Mouse (Mus musculus): Measurements from ENCODE around the gene Adgrd1. TPM values are rescaled to one million over a fixed set of nuclear protein-coding genes. Genes with fewer than 3 reads are reported as not detected.

Adgrd1 gene
- polyA plus RNA-seq, 1 experiment: 0.48 TPM

DNA sequence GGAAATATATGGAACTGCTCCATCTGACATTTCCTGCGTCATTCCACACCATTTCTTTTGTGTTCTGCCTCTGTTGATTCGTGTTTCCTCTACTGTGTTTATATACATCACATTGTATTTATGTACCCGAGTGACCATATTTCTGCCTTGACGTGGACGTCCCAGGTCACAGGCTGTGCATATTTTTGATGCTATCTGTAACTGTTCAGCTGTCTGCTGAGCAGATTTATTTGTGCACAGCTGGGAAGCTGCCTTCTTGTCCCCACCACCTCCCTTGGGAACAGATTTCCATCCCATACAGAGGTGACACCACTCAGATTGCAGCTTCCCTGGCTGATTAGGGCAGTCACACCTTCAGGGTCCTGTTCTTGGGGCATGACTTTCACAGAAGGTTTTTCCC lies 72.5 kb downstream of the Adgrd1 start:
- Histone ChIP-seq H3K79me2 (ENCODE audit: control insufficient read depth, insufficient read depth) (no peaks in the 10 kb centered on the region), H3ac (ENCODE audit: control insufficient read depth, insufficient read length) (no peak overlapping the region), H3K4me2 (ENCODE audit: low read depth) (no peak overlapping the region), H3K36me3 (ENCODE audit: control insufficient read depth, insufficient read depth) (no peaks in the 10 kb centered on the region), H3K27me3 (ENCODE audit: control insufficient read depth, insufficient read depth, insufficient read length) (peaks cover 19% of the 10 kb centered on the region), H3K4me3 (no peak overlapping the region)
- no peak for TF ChIP-seq MAX (IDR thresholded peaks at IDR 0.05; ENCODE audit: low read depth)
- TF ChIP-seq USF1 (IDR thresholded peaks at IDR 0.05; ENCODE audit: low read depth): no peak
- TF ChIP-seq POLR2A (IDR thresholded peaks at IDR 0.05; ENCODE audit: insufficient read length, low read depth): no peak
- TF ChIP-seq CEBPB (IDR thresholded peaks at IDR 0.05; ENCODE audit: insufficient read depth, poor library complexity, severe bottlenecking): no peak
- TF ChIP-seq POLR2AphosphoS2 (IDR thresholded peaks at IDR 0.05; ENCODE audit: insufficient read length, low read depth): no peak
- TF ChIP-seq TCF12 (IDR thresholded peaks at IDR 0.05; ENCODE audit: insufficient read depth, poor library complexity, severe bottlenecking): no peak
- no peak for TF ChIP-seq MYOD1 (IDR thresholded peaks at IDR 0.05; ENCODE audit: control insufficient read depth in 1 of 3, insufficient read length in 2 of 3, low read depth in 2 of 3)
- no peak for TF ChIP-seq SRF (IDR thresholded peaks at IDR 0.05; ENCODE audit: control insufficient read depth, insufficient read length, low read depth)
- no peak for TF ChIP-seq TCF3 (IDR thresholded peaks at IDR 0.05; ENCODE audit: insufficient read length, low read depth)

DNA sequence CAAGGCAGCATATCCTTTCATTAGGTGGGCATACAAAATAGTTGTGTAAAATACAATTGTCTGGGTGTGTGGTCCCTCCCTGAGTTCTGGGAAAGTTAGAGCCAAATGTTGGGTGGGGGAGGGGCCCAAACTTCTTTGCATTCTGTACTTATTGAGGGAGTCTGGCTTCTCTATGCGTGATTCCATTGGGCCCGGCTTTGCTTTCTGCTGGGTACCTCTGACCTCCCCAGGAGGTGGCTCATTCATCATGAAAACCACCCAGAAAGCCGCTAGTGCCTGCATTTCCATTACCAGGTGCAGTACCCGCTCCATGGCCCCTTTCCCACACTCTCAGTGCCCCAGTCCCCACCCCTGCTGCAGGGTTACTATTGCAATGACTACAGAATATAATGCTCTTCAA lies 73.0 kb downstream of the Adgrd1 start:
- H3K79me2 ChIP-seq (ENCODE audit: control insufficient read depth, insufficient read depth): no peaks in the 10 kb centered on the region
- no peak overlapping the region for H3ac ChIP-seq (ENCODE audit: control insufficient read depth, insufficient read length)
- H3K4me2 ChIP-seq (ENCODE audit: low read depth): no peak overlapping the region
- TF ChIP-seq MYOD1 (IDR thresholded peaks at IDR 0.05; ENCODE audit: control insufficient read depth in 1 of 3, insufficient read length in 2 of 3, low read depth in 2 of 3): no peak
- no peaks in the 10 kb centered on the region for H3K36me3 ChIP-seq (ENCODE audit: control insufficient read depth, insufficient read depth)
- peaks cover 19% of the 10 kb centered on the region for H3K27me3 ChIP-seq (ENCODE audit: control insufficient read depth, insufficient read depth, insufficient read length)
- no peak overlapping the region for H3K4me3 ChIP-seq

DNA sequence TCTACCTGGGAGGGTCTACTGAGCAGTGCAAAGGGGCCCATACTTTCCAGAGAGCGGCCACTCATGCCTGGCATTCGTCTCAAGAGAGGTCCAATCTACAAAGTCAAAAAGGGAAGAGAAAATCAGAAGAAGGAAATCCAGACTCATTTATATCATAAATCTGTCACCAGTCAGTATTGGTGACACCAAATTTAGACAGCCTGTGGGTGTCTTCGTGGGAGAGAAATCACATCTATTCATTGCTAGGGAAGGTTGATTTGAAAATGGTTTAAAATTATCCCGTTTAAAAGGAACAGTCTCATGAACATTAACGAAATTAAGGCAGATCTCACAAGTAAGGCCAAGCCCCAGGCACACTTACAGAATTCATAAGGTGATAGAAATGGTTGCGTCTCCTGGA lies 76.0 kb downstream of the Adgrd1 start:
- peaks cover 13% of the 10 kb centered on the region for H3K27me3 ChIP-seq (ENCODE audit: control insufficient read depth, insufficient read depth, insufficient read length)
- H3K79me2 ChIP-seq (ENCODE audit: control insufficient read depth, insufficient read depth): no peaks in the 10 kb centered on the region
- TF ChIP-seq TCF12 (IDR thresholded peaks at IDR 0.05; ENCODE audit: insufficient read depth, poor library complexity, severe bottlenecking) (no peak), MYOD1 (IDR thresholded peaks at IDR 0.05; ENCODE audit: control insufficient read depth in 1 of 3, insufficient read length in 2 of 3, low read depth in 2 of 3) (no peak), TCF3 (IDR thresholded peaks at IDR 0.05; ENCODE audit: insufficient read length, low read depth) (no peak), POLR2AphosphoS2 (IDR thresholded peaks at IDR 0.05; ENCODE audit: insufficient read length, low read depth) (no peak), CEBPB (IDR thresholded peaks at IDR 0.05; ENCODE audit: insufficient read depth, poor library complexity, severe bottlenecking) (no peak), REST (IDR thresholded peaks at IDR 0.05; ENCODE audit: insufficient read depth, insufficient read length) (no peak), USF1 (IDR thresholded peaks at IDR 0.05; ENCODE audit: low read depth) (no peak), MAX (IDR thresholded peaks at IDR 0.05; ENCODE audit: low read depth) (no peak)
- no peak overlapping the region for H3K4me2 ChIP-seq (ENCODE audit: low read depth)
- no peak overlapping the region for H3K4me3 ChIP-seq
- H3ac ChIP-seq (ENCODE audit: control insufficient read depth, insufficient read length): no peak overlapping the region
- no peaks in the 10 kb centered on the region for H3K36me3 ChIP-seq (ENCODE audit: control insufficient read depth, insufficient read depth)

DNA sequence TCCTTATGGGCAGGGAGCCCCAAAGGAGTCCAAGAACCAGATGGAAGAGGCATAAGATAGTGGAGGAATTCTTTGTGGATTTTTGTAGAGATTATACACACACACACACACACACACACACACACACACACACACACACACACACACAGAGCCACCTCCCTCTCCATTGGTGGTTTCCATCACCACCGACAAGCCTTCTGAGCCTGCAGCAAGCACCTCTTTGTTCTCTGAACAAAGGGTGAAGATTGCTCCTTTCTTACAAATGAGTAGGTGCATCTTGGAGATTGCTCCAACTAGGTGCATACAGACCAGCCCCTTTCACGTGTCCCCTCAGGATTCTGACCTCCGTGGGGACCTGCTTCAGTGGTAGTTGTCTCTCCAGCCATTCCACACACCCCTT lies 79.4 kb downstream of the Adgrd1 start:
- TF ChIP-seq REST (IDR thresholded peaks at IDR 0.05; ENCODE audit: insufficient read depth, insufficient read length) (no peak), CEBPB (IDR thresholded peaks at IDR 0.05; ENCODE audit: insufficient read depth, poor library complexity, severe bottlenecking) (no peak), SRF (IDR thresholded peaks at IDR 0.05; ENCODE audit: control insufficient read depth, insufficient read length, low read depth) (no peak)
- Histone ChIP-seq H3ac (ENCODE audit: control insufficient read depth, insufficient read length) (no peak overlapping the region), H3K79me2 (ENCODE audit: control insufficient read depth, insufficient read depth) (no peaks in the 10 kb centered on the region), H3K27me3 (ENCODE audit: control insufficient read depth, insufficient read depth, insufficient read length) (peaks cover 13% of the 10 kb centered on the region), H3K4me3 (no peak overlapping the region), H3K4me2 (ENCODE audit: low read depth) (no peak overlapping the region), H3K36me3 (ENCODE audit: control insufficient read depth, insufficient read depth) (no peaks in the 10 kb centered on the region)

DNA sequence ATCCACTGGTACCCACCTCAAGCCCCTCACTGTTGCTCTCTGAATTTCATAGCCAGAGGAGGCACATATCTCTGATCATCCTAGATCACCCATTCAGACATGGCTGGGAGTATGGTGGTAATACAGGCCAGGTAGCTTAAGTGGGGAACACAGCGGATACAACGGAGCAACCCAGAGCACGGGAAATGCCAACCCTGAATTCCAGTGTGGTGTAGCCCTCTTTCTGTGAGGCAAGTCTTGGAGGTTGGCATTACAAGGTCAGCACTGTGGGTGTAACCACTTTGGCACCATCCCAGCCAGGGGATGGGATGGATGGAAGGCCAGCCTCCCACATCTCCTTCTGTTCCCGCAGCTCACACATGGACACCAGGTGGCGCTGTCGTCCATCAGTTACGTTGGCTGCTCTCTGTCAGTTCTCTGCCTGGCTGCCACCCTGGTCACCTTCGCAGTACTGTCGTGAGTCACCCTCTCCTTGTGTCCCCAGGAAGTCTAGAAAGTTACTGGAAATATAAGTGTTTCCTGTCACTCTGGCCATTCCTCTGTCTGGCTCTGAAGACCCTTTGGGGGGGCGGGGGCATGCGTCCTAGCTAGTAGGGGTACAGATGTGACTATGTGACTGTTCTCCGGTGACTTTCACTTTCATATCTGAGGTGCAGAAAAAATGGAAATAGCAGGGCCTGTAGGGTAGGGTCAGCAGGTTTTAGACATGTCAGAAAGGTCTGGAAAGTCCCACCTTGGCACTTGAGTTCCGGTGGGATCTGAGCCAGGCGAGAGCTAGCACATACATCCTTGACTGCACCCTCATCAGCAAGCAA lies 81.4 kb downstream of the Adgrd1 start:
- no peak overlapping the region for H3K4me3 ChIP-seq
- peak overlapping the region; percentile 67 for H3K4me2 ChIP-seq (ENCODE audit: low read depth)

More for the DNA sequence above, 81.4 kb downstream of the Adgrd1 start:
- H3K27me3 ChIP-seq (ENCODE audit: control insufficient read depth, insufficient read depth, insufficient read length): no peaks in the 10 kb centered on the region
- H3K36me3 ChIP-seq (ENCODE audit: control insufficient read depth, insufficient read depth): no peaks in the 10 kb centered on the region
- TF ChIP-seq REST (IDR thresholded peaks at IDR 0.05; ENCODE audit: insufficient read depth, insufficient read length): no peak
- TF ChIP-seq TCF3 (IDR thresholded peaks at IDR 0.05; ENCODE audit: insufficient read length, low read depth): no peak
- TF ChIP-seq MYOG (IDR thresholded peaks at IDR 0.05; ENCODE audit: control insufficient read depth in 1 of 3, insufficient read depth in 1 of 3, insufficient read length in 2 of 3, low read depth in 2 of 3): no peak
- no peak for TF ChIP-seq CEBPB (IDR thresholded peaks at IDR 0.05; ENCODE audit: insufficient read depth, poor library complexity, severe bottlenecking)
- no peak for TF ChIP-seq MYOD1 (IDR thresholded peaks at IDR 0.05; ENCODE audit: control insufficient read depth in 1 of 3, insufficient read length in 2 of 3, low read depth in 2 of 3)
- no peak for TF ChIP-seq MAX (IDR thresholded peaks at IDR 0.05; ENCODE audit: low read depth)
- no peak for TF ChIP-seq E2F4 (IDR thresholded peaks at IDR 0.05; ENCODE audit: insufficient read depth)
- TF ChIP-seq USF1 (IDR thresholded peaks at IDR 0.05; ENCODE audit: low read depth): no peak
- TF ChIP-seq SRF (IDR thresholded peaks at IDR 0.05; ENCODE audit: control insufficient read depth, insufficient read length, low read depth): no peak
- TF ChIP-seq POLR2A (IDR thresholded peaks at IDR 0.05; ENCODE audit: insufficient read length, low read depth): no peak
- no peak for TF ChIP-seq TCF12 (IDR thresholded peaks at IDR 0.05; ENCODE audit: insufficient read depth, poor library complexity, severe bottlenecking)
- no peak for TF ChIP-seq POLR2AphosphoS2 (IDR thresholded peaks at IDR 0.05; ENCODE audit: insufficient read length, low read depth)
- H3K79me2 ChIP-seq (ENCODE audit: control insufficient read depth, insufficient read depth): no peaks in the 10 kb centered on the region
- no peak overlapping the region for H3ac ChIP-seq (ENCODE audit: control insufficient read depth, insufficient read length)
